Mouse (Mus musculus) gastrocnemius, postnatal 14 days (tissue): ENCODE results near the gene Tlnrd1. TPM values are rescaled to one million over a fixed set of nuclear protein-coding genes. Genes with fewer than 3 reads are reported as not detected.
A peak's percentile ranks its signal among the peaks of the same experiment; 100 is the strongest.

Experiments used
- DNase-seq: peaks from one replicate; pipeline ENCODE4 v3.0.0; 2021; ENCODE audit warnings: mixed read lengths
- intact Hi-C: fragments of 180-260 bp; cut with DNase I; formaldehyde crosslinking; loops from one replicate; pipeline ENCODE4 v1.15.1; 2025; ENCODE audit warnings: low total_unique reads
- total RNA-seq, 2 experiments: library from RNA; stranded (reverse); gene quantifications; 2 replicates each; pipeline ENCODE4 v1.2.3; 2021

The Tlnrd1 gene
- total RNA-seq, 2 experiments from 2014 or later: 4.8 to 5.5 TPM

DNA sequence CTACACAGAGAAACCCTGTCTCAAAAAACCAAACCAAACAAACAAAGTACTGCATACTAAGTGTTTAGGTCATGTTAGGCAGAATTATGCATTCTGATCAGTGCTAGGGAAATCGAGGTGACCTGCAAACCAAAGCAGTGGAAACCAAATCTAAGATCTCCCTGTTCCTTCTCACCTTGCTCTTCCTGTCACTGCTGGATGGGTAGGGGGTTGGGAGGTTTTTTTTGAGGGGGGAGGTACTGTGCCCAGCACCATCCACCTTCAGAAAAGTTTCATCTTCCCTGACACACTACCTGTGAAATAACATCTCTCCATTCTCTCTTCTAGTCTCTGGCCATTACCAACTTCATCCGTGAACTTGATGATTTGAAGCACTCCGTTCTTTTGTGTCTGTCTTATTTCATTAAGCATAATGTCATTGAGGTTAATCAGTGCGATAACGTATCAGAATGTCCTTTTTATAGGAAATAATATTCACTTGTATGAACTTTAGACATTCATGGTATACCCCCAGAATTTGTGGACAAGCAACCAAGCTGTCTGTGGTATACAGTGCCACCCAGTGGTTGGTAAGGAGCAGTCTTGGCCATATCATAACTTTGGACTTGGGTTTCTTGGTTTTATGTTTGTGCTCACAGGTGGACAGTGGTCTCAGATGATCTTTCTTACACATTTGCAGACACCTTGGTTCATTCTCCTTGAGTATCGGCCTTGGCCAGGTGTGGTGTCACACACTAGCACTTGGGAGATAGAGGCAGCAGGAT, 2.4 kb upstream of the Tlnrd1 start:
- DNase-seq: no peak
- intact Hi-C loops: no loop called here

DNA sequence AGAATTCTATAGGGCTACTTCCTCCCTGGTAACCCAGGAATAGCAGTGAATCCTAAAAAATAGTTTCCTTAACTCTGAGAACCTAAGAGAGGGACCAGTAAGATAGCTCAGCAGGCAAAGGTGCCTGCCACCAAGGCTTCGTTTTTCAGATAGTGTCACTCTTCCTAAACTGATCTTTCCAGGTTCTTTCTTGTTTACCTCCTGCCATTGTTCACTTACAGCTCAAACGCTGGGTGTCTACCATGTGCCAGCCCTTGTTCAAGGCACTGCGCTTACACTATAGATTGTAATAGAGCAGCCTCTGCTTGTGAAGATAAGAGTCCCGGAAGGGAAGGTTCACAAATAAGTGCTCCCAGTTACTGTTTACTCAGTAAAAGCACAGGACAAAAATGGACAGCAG, 1.7 kb upstream of the Tlnrd1 start:
- intact Hi-C loops: no loop called here
- DNase-seq: no peak

DNA sequence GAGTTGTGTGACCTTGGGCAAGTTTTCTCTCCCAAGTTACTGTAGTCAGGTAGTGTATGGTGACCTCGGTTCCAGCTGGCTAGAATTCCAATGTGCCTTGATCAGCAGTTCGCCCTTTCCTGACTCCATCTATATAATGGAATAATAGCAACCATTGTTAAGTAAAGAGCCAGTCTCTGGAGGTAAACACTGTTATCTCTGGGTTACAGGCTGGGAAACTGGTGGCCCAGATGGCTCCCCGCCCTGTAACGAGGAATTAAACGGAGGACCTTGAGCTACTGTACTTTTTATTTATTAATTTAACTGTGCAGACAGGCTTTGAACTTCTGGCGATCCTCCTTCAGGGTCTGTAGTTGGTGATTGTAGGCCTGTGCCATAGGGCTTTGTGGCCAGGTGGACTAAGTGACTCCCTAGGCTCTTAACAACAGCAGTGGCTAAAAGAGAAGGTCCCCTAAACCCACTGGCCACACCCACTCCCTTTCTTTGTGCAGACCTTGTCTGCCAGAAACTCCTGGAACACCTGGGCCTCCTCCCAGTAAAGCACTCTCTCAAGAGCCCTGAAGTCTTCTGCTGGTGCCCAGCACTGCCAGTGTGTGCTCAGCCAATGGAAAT, 922 bp upstream of the Tlnrd1 start:
- intact Hi-C loops: no loop called here
- DNase-seq: no peak

DNA sequence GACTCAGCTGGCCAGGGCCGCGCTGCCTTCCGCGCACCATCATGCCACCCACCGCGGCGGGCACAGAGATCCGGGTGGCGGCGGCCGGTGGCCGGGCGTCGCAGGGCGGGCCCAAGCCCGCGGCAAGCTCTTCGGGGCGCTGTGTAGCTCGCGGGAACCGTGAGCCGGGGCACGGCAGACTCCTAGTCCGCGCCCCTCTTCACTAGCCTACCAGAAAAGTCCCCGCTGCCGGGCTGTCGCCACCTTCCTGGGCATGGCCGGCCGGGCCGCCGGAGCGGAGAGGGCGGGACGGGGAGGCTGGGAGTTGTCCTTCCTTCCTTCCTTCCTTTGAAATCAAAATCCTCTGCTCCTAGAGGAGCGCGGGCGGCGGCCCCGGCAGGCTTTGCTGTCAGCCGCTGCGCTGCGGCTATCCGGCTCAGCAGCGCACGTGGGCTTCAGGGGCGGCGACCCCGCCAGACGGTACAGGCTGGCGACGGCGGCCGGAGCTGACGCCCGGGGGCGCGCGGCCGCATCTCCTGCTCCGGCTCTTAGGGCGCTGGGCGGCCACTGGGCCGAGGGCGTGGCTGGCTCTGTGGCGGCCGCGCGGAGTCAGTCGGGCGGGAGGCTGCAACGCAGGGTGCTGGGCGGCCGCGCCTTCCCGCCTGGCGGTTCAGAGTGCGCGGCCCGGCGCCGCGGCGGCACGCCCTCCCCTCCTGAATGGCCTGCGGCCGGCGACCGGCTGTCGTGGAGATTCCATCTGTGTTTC, 657 bp downstream of the Tlnrd1 start:
- peak; percentile 80 for DNase-seq
- intact Hi-C loops: no loop called here

DNA sequence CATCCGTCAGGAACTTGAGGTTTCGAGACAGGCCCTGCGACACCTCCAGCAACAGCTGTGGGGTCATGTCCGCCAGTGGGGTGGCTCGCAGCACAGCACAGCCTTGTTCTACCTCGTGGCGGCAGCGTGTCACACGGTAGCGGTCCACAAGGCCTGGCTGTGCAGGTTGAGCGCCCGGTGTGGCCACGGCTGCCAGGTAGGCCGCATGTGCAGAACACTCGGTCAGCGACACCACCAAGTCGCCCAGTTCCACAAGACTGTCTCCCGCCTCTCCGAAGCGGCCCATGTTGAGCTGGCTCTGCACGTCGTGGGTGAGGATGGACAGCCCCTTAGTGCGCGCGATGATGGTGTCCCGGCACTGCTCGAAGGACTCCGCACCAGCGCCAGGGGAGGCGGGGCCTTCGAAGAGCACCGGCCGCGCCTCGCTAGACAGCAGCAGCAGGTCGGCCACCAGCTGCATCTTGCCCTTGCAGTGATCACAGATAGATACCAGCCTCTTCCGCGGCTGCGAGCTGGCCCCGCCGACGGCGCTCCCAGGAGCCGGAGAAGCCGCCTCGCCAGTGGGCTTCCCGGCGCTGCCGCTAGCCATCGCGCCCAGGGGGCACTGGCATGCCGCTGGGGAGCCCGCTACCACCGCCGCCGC, 1.4 kb downstream of the Tlnrd1 start:
- DNase-seq: peak; percentile 75
- intact Hi-C loops: no loop called here

DNA sequence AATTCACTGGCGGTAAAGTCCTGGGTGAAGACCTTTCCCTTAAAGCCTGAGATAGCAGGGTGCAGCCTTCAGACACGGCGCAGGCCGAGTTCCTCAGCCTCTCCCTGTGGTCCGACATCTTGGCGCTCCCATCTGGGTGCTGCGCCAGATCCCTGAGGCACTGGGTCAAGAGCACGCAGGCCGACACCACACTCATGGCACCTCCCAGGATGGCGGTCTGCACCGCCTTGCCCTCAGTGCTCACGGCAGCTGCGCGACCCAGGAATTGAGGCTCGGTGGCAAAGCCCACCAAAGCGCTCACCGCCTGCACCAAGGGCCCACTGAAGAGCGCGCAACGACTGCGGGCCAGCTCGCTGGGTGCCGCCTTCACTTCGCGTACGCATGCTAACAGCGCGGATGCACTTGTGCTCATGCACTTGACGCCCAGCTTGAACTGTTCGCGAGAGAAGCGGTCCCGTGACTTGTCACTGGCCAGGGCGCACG, 1.9 kb downstream of the Tlnrd1 start:
- peak; percentile 10 for DNase-seq
- intact Hi-C loops: no loop called here

DNA sequence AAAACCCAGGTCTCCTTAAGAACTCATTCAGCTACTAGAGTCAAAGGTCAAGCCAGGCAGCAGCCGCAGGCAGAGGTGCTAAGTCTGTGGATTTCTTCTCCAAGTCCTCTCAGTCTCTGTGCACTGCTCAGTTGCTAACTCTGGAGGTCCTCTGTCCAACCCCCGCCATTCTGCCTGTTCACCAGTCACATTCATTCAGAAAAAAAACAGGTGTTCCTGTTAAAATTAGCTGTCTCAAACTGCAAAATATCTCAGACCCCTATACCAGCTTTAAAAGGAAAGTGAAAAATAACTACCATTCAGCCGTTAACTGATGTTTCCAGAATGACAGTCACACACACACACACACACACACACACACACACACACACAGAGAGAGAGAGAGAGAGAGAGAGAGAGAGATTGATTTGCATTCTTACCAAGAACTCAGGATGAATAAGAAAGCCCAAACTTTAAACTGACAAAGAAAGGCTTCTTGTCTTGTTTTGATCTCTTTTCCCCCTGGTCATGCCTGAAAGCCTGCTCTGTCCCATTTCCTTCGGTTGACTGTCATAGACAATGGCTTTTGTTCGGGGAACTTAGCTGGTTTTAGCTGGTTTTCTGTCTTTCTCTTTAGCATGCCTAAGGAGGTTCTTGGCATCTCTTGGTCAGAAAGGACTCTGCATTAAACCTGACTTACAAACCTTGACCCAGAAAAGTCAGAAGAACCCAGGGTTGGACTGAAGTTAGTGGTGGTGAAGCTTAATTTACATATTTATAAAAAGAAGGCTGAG, 5.2 kb downstream of the Tlnrd1 start:
- DNase-seq: no peak
- intact Hi-C loops: loop anchor here (10.0 kb wide), 1 partner anchor 64 kb away; no protein-coding TSS in a partner anchor

DNA sequence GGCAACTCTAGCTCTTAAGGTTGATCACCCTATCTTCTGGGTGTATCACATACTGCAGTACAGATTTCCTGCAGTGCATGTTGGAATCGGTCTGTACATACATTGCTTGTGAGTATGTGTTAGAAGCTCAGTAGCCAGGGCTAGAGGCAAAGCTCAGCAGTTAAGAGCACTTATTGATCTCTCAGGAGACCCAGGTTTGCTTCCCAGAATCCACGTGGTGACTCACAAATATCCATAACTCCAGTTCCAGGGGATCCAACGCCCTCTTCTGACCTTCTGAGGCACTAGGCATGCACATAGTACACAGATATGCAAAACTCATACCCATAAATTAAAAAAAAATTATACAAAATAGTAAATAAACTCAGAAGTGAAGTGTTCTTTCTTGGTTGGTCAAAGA, 7.0 kb downstream of the Tlnrd1 start:
- no peak for DNase-seq
- intact Hi-C loops: loop anchor here (10.0 kb wide), 1 partner anchor 62 kb away; no protein-coding TSS in a partner anchor

DNA sequence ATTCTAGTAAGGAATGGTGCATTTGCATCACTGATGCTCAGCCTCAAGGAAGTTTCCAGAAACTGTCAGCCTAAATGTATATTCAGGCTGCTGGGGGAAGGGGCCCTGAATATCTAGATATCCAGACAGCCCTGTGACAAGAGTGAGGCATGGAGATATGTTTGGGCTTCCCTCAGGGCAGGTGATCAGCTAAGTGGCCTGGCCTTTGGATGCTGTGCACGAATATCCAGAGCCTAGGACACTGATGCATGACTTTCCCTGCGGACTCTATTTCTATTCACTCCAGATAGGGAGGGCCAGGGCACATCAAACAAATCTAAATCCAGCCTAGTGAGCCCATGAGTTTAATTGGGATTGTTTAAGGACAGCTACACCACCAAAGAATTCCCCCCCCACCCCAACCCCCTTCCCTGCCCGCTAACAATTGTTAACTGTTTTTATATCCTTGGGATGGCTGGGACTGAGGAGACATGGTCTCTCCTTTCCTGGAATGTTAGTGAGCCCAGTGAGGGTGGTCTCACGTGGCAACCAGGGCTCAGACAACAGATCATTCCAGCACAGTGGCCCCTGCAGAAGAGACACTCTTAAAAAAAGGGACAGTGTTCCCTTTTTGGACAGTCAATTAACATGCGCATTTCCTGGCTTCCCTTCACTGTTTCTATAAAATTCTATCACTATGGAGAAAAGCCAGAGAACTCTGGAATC, 14.1 kb downstream of the Tlnrd1 start:
- DNase-seq: no peak
- intact Hi-C loops: loop anchor here (10.0 kb wide), 1 partner anchor 55 kb away; no protein-coding TSS in a partner anchor

DNA sequence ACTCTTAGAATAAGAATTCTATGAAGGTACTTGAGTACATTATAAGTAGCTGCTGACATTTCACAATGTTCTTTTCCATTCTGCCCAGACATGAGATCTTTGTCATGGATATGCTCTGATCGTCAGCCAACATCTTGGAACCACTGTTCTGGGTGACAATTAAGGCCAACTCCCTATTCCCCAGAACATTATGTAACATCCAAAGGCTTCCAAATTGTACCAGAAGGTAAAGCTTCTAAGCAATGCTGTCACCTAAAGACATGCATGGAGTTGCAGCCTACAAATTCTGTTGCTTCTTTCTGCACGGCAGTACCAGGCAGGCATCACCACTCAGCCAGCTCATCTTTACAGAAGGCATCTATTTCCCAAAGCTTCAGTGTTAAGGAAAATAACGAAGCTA, 15.9 kb downstream of the Tlnrd1 start:
- intact Hi-C loops: no loop called here
- DNase-seq: no peak

DNA sequence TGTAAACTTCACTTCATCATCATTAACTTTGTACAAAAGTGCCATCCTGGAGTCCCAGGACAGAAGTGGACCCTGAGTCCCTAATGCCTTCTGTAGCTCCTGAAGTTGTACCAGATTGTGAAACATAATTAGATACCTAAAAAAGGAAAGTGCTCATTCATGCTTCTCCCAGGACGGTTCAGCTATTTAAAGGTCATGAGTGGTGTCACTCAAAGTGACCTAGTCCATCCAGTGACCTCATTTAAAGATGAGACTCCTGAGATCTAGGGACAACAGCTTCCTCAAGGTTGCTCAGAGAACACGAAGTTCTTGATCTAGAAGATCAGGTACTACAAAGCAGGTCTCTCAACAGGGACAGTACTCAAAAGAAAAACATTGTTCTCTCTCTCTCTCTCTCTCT, 20.6 kb downstream of the Tlnrd1 start:
- intact Hi-C loops: no loop called here
- DNase-seq: no peak

DNA sequence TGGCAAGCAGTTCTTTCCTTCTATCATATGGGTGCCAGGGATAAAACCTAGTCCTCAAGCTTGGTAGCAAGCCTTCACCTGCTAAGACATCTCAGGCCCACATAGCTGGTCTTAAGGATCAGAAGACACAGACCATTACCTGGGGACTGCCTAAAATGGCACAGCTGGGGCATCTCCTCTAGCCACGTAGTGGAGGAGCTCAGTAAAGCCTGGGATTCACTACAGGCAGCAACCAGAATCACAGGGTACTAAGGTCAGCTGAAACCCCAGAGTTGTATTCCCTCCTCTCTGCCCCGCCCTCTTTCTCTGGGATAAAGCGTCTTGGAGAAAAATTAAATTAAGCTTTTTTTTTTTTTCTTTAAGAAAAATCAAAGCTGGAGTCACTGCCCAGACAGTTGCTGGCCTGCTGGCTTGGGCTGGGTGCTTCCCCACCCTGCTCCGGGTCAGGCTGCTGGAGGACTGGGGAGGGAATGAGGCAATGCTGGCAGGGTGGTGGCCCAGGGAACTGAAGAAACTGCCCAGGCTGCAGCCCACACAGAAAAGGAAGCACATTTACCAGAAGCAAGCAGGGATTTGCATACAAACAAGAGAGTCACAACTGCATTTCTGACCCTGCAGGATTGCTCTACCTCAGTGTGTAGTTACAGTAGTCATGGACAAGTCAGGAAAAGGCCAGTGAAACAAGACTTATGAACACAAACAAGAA, 24.6 kb downstream of the Tlnrd1 start:
- intact Hi-C loops: no loop called here
- peak; percentile 71 for DNase-seq

DNA sequence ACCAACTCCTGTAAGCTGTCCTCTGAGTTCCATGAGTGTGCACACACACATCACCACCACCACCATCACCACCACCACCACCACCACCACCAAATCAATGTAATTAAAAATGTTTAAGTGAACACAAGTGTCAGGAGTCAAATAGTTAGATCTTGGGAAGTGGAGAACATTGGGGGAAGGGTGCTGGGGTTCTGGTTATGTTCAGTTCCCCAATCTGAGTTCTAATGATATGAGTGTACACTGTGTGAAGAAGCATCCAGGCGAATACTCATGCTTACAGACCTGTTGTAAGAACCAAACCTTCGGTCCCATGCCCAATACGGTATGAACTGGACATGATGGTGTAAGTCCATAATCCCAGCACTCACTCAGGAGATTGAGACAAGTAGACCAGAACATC, 26.2 kb downstream of the Tlnrd1 start:
- DNase-seq: no peak
- intact Hi-C loops: no loop called here

DNA sequence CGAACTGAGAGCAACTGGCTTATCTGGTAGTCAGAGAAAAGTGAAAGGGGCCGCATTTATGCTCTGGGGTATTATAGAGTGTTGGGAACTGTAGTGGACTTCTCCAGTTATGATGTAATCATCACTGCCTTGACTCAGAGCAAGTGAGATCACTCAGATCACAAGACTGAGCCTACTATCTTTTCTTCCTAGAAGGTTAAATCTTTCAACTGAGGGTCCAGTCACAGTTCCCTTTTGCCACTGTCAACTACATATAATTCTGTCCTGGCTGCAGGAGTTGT, 27.0 kb downstream of the Tlnrd1 start:
- DNase-seq: no peak
- intact Hi-C loops: no loop called here

DNA sequence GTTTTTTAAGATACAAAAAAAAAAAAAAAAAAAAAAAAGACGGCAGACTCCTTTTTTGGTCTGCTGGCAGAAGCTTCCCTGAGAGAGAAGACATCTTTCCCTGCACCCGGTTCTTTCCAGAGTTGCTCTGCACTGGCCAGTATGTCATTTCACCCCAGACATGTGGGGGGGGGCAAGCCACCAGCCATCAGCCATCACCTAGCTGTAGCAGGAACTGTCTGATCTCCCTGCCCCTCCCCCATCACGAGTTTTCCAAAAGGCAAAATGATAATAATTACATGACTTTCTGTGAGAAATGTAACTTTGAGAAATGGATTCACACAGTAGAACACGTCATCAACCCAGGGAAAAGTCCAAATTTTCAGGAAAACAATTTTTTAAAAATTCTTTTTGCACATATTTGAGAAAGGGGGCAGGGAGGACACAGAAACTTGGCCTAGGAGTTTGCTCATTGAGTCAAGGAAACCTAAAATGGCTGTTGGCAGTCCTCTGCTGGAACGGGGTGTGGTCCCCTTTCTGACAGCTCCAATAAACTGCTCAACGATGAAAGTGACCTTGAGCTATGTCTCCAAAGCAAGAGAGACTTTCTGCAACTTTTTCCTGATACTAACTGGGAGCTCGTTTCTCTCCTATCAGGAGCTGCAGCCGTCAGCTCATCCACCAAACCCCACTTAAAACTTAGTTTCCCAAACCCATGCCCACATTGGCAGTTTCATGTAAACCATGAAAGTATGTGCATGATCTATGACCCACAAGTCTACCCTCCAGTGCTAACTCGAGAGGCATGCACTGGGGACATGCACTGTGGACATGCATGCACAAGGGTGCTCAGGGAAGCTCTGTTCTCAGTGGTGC, 27.5 kb downstream of the Tlnrd1 start:
- peak; percentile 20 for DNase-seq

DNA sequence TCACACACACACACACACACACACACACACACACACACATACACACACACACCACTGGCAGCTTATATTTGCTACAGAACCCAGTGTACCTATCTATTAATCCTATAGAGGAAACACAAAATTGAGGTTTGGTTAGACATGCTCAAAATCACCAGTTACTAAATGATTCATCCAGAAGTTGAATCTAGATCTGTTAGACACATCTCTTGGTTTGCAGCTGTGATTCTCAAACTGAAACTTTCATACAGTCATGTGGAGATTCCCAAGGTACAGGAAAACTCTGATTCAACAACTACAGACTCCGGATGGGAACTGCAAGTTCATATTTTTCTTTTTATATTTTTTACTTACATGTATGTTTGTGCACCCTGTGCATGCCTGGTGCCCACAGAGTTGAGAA, 28.9 kb downstream of the Tlnrd1 start:
- intact Hi-C loops: no loop called here
- no peak for DNase-seq

More for the DNA sequence above, 27.5 kb downstream of the Tlnrd1 start:
- intact Hi-C loops: no loop called here
